Mouse (Mus musculus): ENCODE measurements around the gene Atp6v1d. TPM values are rescaled to one million over a fixed set of nuclear protein-coding genes. Genes with fewer than 3 reads are reported as not detected.

Atp6v1d gene
- polyA plus RNA-seq, 1 experiment from 2014 or later: 71.2 TPM

- ATAC-seq (replicated peaks; ENCODE audit: insufficient number of reproducible peaks, insufficient read depth, low FRiP score, low read depth): no peak
- no peak overlapping the region for H3K9ac ChIP-seq
- no peaks in the 10 kb centered on the region for H3K36me3 ChIP-seq
- peaks cover 5% of the 10 kb centered on the region; the same call in 1 of the 2 replicates for H3K4me1 ChIP-seq (replicated peaks)
- WGBS: 58% methylated on average over 2 of the region's 2 CpGs
- no peaks in the 10 kb centered on the region for H3K9me3 ChIP-seq (replicated peaks)
- H3K4me2 ChIP-seq: no peak overlapping the region
- no peak overlapping the region for H3K27ac ChIP-seq
- no peak overlapping the region for H3K4me3 ChIP-seq
- H3K27me3 ChIP-seq: no peaks in the 10 kb centered on the region
These were observed 70.6 kb downstream of the Atp6v1d start for GRCm38 (mm10) chr12:78790791-78791190.

Other genes with a start within 250 kb of the Atp6v1d start
- gene Fam71d, start 170.1 kb downstream of the Atp6v1d start, polyA plus RNA-seq (2015; fragmentation: Nextera tagmentation; extraction: Ambion mirVana): 0.34 TPM in 1 of 2 replicates, not detected in the other
- 12.3 and 14.8 TPM in 2 replicates for gene Mpp5, start 112.7 kb downstream of the Atp6v1d start, polyA plus RNA-seq (2015; fragmentation: Nextera tagmentation; extraction: Ambion mirVana)
- gene Eif2s1, start 181 bp upstream of the Atp6v1d start, polyA plus RNA-seq (2015; fragmentation: Nextera tagmentation; extraction: Ambion mirVana): 128 and 143 TPM in 2 replicates
- 2.1 and 2.7 TPM in 2 replicates for gene Plek2, start 45.3 kb upstream of the Atp6v1d start, polyA plus RNA-seq (2015; fragmentation: Nextera tagmentation; extraction: Ambion mirVana)
- gene Tmem229b, start 146.0 kb upstream of the Atp6v1d start, polyA plus RNA-seq (2015; fragmentation: Nextera tagmentation; extraction: Ambion mirVana): 1.9 and 6.0 TPM in 2 replicates
- gene Plekhh1, start 167.5 kb upstream of the Atp6v1d start, polyA plus RNA-seq (2015; fragmentation: Nextera tagmentation; extraction: Ambion mirVana): 1.9 and 2.2 TPM in 2 replicates
- 12.1 and 13.7 TPM in 2 replicates for gene Pigh, start 228.0 kb upstream of the Atp6v1d start, polyA plus RNA-seq (2015; fragmentation: Nextera tagmentation; extraction: Ambion mirVana)